Mouse (Mus musculus): ENCODE data around the gene Syn1. TPM values are rescaled to one million over a fixed set of nuclear protein-coding genes. Genes with fewer than 3 reads are reported as not detected.

The Syn1 gene
- total RNA-seq, 4 experiments from 2014 or later, result 0.19 to 0.28 (median 0.22) TPM

DNA sequence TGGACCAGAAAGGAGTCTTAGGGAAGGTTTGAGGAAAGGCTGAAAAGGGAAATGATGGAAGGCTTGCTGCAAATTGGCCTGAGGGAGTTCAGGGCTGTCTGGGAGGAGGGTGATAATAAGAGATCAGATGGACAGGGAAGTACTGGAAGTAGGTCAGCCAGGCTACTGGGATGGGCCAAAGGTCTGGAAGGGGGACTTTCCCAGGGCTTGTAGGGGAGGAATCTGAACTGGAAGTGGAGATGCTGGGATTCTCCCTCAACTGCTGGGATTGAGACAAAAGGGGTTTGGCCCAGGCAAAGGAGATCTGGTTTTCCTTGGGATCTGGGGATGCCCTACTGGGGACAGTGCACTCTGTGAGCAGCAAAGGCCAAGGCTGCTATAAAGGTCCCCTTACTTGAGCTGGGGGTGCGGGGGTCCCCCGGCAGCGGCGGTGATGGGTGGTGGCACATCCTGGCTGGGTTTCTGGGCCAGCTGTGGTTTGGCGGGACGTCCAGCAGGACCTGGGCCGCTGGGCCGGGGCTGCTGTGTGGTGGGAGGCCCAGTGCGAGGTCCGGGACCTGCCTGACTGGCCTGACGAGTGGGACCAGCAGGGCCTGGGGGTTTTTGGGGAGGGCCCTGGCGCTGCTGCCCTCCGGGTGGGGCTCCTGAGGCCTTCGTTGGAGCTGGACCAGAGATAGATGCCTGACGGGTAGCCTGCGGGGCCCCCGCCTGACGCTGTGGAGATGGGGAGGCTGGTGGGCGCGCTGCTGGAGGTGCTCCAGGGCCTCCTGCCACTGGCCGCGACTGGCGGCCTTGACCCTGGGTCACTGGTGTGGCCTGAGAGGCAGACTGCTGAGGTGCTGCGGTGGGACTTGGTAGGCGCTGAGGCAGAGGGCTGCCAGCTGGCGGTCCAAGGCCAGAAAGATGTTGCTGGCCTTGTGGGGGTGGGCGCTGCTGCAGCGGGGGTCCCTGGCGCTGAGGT, 58.4 kb downstream of the Syn1 start:
- DNase-seq (ENCODE audit: low spot score), result peak; percentile 24

DNA sequence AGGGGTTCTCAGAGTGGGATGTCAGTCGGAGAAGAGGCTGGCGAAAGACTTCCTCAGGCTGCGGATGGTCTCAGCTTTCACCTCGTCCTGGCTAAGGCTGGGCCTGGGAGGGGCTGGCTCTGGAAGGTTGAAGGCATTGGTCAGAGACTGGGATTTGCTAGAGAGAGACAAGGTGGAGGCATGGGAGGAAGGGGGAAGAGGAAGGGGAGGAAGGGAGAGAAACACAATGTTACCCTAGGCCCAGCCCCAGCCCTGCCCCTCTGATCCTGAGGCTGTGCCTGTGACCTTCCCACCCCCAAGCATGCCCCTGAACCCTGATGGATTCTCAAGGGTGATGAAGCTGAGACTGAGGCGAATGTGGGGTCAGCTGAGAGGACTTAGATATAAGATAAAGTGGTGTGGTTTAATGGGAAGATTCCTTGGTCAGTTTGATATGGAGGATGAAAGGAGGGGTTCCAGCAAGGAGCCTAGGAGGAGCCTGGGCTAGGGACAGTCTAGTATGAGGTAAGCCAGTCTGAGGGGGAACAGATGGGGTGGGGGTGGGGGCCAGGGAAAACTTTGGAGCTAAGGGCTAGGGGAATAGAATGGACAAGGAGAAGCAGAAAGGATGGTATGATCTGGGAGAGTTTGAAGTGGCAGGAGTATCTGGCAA, 59.2 kb downstream of the Syn1 start:
- no peak for DNase-seq (ENCODE audit: low spot score)

DNA sequence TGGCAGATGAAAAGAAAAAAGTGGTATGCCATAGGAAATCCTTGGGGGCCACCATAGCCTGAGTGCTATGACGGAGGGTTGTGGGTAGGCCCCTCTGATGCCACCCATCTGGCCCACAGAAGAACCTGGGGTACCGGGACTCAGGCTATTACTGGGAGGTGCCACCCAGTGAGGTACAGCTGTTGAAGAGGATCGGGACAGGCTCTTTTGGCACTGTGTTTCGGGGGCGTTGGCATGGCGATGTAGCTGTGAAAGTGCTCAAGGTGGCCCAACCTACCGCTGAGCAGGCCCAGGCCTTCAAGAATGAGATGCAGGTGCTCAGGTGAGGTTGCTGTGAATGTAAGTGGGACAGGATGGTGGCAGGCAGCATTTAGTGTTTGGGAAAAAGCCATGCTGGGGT, 67.0 kb downstream of the Syn1 start:
- no peak for DNase-seq (ENCODE audit: low spot score)

DNA sequence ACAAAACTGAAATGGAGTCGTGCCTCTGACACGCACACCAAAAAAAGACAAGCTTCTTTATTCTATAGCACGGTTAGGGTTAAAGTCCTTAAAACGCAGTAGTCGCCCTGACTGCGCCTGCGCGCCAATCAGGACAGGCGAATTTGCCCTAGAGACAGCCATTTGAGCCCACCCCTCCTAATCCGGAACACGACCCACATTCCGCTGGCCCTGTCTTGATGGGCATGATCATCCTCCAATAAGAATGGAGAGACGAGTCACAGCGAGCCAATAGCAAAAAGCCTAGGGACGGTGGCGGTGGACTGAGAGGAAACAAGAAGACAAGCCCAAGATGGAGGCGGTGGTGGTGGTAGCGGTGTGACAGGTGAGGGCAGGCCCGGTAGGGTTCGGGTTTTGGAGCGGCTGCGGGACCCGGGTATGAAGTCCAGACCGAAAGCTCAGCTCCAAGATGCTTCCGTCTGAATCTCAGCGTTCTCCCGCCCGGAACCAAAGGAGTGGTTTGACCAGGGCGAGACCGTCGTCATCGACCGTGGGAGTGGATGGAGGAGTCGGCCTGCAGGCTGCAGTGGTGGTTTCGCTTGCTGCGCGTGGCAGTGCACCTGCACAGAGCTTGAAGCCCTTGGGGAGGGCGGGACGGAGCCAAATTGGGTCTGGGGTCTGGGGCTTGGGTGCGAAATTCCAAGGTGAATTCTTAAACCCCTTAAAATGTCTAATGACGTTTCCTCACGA, 72.4 kb downstream of the Syn1 start:
- DNase-seq (ENCODE audit: low spot score), result peak; percentile 97

DNA sequence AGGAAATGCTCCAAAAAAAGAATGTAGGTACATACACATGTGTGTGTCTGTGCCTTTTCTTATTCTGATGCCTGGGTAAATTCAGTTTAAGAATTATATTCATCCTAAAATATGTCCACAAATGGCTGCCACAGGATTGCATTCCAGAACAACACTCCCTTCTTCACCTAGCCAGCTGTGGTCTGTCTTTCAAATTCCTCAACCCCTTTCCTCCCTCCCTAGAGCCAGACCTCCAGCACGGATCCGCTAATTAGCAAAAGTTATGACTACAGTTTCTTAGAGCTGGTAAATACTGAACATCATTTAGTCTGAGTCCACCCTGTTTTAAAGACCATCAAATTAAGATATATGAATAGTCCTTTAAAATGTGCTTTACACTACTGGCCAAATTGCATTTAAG, 73.0 kb downstream of the Syn1 start:
- DNase-seq (ENCODE audit: low spot score), result no peak

DNA sequence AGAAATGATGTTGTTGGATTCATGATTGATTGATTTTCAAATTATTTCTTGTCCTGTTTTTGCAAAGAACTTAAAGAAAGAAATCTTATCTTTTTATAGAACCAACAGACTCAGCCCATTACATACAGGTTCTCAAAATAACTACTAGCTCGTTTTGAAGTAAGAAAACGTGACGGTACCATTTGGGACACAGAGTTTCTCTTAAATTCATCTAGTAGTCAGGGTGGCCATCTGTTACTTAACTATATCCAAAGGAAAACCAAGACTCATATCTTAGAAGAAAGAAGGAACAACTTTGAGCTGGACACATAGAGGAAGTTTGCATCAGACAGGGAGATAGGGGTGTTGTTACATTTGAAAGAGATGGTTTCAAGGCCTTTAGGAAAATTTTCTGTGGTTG, 73.6 kb downstream of the Syn1 start:
- no peak for DNase-seq (ENCODE audit: low spot score)

DNA sequence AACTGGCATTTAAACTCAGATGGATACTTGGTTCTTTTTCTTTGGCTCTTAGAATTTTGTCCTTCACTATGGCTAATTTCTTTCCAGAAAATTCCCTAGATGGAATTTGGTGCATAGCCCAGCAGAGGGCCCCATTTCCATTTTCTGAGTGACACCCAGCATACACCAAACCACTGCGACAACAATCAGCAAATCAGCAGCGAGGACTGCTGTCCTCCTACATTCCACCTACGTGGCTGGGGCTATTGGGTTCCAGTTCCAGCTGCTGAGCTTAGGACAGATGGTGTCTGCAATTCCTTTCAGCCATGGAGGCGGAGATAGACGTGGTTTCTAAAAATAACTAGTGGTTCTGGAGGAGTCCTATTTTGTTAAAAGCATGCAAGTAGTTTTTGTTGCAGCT, 91.9 kb downstream of the Syn1 start:
- peak; percentile 45 for DNase-seq (ENCODE audit: low spot score)

DNA sequence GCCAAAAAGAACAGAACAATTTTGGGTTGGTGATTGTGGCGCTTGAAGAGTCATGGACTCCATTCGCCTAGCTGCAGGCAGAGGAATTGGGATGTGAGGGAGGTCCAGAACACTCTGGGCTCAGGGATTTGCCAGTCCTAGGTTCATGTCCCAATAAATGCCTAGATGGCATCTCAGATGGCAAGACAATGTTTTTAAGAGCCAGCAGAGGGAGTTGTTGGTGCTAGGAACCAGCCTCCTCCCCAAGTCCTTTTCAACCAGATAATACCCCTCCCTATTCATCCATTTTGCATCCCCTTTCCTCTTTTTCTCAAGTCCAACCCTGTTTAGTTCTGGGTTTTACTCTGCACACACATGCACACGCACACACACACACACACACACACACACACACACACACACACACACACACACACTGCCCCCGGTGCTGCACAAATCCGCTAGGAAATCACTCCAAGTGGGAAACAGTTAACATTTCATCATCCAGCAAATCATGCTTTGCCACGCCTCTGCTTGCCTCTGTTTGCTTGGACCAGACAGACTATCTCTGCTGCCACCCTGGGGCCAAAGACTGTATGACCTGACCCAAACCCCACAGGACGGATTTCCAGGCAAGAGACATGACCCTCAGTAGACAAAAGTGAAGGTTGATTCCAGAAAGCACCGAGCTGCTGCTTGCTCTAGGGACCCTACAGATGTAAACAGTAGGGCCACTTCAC, 100.9 kb downstream of the Syn1 start:
- DNase-seq (ENCODE audit: low spot score), result peak; percentile 44

DNA sequence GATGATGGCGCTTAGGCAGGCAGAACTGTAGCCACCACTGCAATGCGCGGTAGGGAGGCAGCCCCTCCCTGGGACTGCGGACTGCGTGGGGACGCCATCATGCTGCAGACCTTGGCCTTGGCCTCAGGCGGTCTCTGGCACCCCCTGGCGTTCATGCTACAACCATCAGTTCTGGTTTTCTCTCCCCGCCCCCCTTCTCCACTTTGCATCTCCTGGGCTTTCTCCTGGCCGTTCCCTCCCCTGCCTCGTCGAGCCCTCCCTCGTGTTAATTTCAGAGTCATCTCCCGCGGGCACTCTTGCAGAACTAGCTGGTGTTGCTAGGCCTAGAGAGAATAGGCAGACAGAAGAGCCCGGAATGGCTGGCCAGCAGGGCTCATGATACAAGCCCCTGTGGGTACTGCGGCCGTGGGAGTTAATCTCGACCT, 101.6 kb downstream of the Syn1 start:
- peak; percentile 67 for DNase-seq (ENCODE audit: low spot score)

DNA sequence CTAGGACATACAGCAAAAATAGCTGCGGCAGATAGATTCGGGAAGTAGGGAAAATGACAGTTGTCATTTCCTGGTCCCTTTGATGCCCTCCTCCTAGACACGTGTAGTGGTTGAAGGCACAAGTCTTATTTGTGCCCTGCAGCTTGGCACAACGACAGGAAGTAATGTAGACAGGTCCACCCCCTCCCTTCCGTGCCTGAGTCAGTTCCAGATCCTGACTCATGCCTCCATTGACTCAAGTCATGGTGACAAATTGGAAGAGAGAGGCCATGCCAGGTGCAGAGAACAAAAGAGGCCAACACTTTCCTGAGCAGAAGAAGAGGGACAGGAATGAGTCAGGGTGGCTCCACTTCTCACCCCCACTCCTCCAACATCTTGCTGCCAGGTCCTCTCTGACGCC, 103.8 kb downstream of the Syn1 start:
- no peak for DNase-seq (ENCODE audit: low spot score)

Small RNA genes within 50 kb of the gene (microRNA-seq; reads per million reads assigned to microRNA genes)
- gene Gm24824, result not detected
- gene Mir5617, result not detected

Other genes starting within 250 kb of the Syn1 start
- 100 to 1,000 TPM; 112 to 136 (median 121) TPM for gene Cdk16, start 233.1 kb downstream of the Syn1 start, total RNA-seq (2022)
- gene Usp11, start 217.1 kb downstream of the Syn1 start, total RNA-seq (2022), result 1 to 10 TPM; 3.7 to 7.3 (median 5.9) TPM
- 100 to 1,000 TPM in 1 of 4 experiments, 10 to 100 TPM in 3; 83.3 to 103 (median 92.8) TPM for gene Araf, start 123.2 kb downstream of the Syn1 start, total RNA-seq (2022)
- 1 to 10 TPM; 2.0 to 3.5 (median 2.3) TPM for gene Timp1, start 50.8 kb downstream of the Syn1 start, total RNA-seq (2022)
- 10 to 100 TPM in 1 of 4 experiments, 1 to 10 TPM in 3; 5.2 to 22.7 (median 6.4) TPM for gene Cfp, start 10.6 kb upstream of the Syn1 start, total RNA-seq (2022)
- 10 to 100 TPM in 1 of 4 experiments, 1 to 10 TPM in 3; 6.6 to 10.3 (median 8.4) TPM for gene Elk1, start 29.6 kb upstream of the Syn1 start, total RNA-seq (2022)
- gene Uxt, start 41.0 kb upstream of the Syn1 start, total RNA-seq (2022), result 10 to 100 TPM; 37.6 to 45.1 (median 40.3) TPM
- gene Zfp182, start 141.3 kb upstream of the Syn1 start, total RNA-seq (2022), result 1 to 10 TPM; 2.0 to 3.6 (median 3.2) TPM
- gene Spaca5, start 147.4 kb upstream of the Syn1 start, total RNA-seq (2022), result not detected
- gene Zfp300, start 168.5 kb upstream of the Syn1 start, total RNA-seq (2022), result 1 to 10 TPM in 1 of 4 experiments, under 1 TPM in 3; 0.24 to 1.1 (median 0.39) TPM
- not detected for gene Ssxa1, start 194.8 kb upstream of the Syn1 start, total RNA-seq (2022)

Data from heart, adult 8-10 months (tissue).